Mouse (Mus musculus) CD4-positive, CD25-positive, alpha-beta regulatory T cell (primary cell): ENCODE data around the gene Olfr1276. TPM values are rescaled to one million over a fixed set of nuclear protein-coding genes. Genes with fewer than 3 reads are reported as not detected.

Source experiments
- polyA plus RNA-seq: library from polyadenylated mRNA; unstranded; fragments of 100-300 nt; shearing (Covaris generic); gene quantifications from one replicate; pipeline ENCODE4 v1.2.1, GENCODE M21; 2017

The Olfr1276 gene
- polyA plus RNA-seq: not detected

GRCm38 (mm10) chr2:111254216-111254615 lies at the start of gene Olfr1276:
Gene Olfr1276 (plus strand): TSS chr2:111254516.

GRCm38 (mm10) chr2:111229502-111229901 lies 24.8 kb upstream of the Olfr1276 start, which contains the start of gene 4930430A15Rik:
Gene 4930430A15Rik (minus strand): TSS chr2:111229602.

GRCm38 (mm10) chr2:111235186-111235585 lies 19.1 kb upstream of the Olfr1276 start, which contains the start of gene Olfr1275:
Gene Olfr1275 (minus strand): TSS chr2:111235286.

GRCm38 (mm10) chr2:111274006-111274405 lies 19.7 kb downstream of the Olfr1276 start, which contains the start of gene Olfr1277:
Gene Olfr1277 (minus strand): TSS chr2:111274106.

GRCm38 (mm10) chr2:111289836-111290235 lies 35.5 kb downstream of the Olfr1276 start, which contains the start of gene Olfr1278:
Gene Olfr1278 (plus strand): TSS chr2:111290136.

GRCm38 (mm10) chr2:111300374-111300773 lies 46.1 kb downstream of the Olfr1276 start, which contains the start of gene Olfr1279:
Gene Olfr1279 (plus strand): TSS chr2:111300635.

Other genes starting within 250 kb of the Olfr1276 start
- not detected for gene Gm13941, start 148.5 kb upstream of the Olfr1276 start, polyA plus RNA-seq
- not detected for gene Gm15130, start 101.6 kb upstream of the Olfr1276 start, polyA plus RNA-seq
- not detected for gene 4930430A15Rik, start 24.9 kb upstream of the Olfr1276 start, polyA plus RNA-seq
- gene Olfr1275, start 19.2 kb upstream of the Olfr1276 start, polyA plus RNA-seq: not detected
- gene Olfr1277, start 19.6 kb downstream of the Olfr1276 start, polyA plus RNA-seq: not detected
- not detected for gene Olfr1278, start 35.6 kb downstream of the Olfr1276 start, polyA plus RNA-seq
- not detected for gene Olfr1279, start 46.1 kb downstream of the Olfr1276 start, polyA plus RNA-seq
- not detected for gene Olfr1280, start 59.5 kb downstream of the Olfr1276 start, polyA plus RNA-seq
- gene Olfr1281, start 72.0 kb downstream of the Olfr1276 start, polyA plus RNA-seq: not detected
- not detected for gene Olfr1282, start 81.6 kb downstream of the Olfr1276 start, polyA plus RNA-seq
- gene Olfr1283, start 112.3 kb downstream of the Olfr1276 start, polyA plus RNA-seq: not detected
- gene Olfr1284, start 121.0 kb downstream of the Olfr1276 start, polyA plus RNA-seq: not detected
- gene Olfr1286, start 168.6 kb downstream of the Olfr1276 start, polyA plus RNA-seq: not detected
- not detected for gene Olfr1287, start 194.6 kb downstream of the Olfr1276 start, polyA plus RNA-seq
- gene Olfr1288, start 219.6 kb downstream of the Olfr1276 start, polyA plus RNA-seq: not detected
- gene Olfr1289, start 226.3 kb downstream of the Olfr1276 start, polyA plus RNA-seq: not detected
- gene Olfr1290, start 239.3 kb downstream of the Olfr1276 start, polyA plus RNA-seq: not detected
- gene Olfr1291-ps1, start 242.7 kb downstream of the Olfr1276 start, polyA plus RNA-seq: 0.11 TPM